Mouse (Mus musculus): ENCODE data around the gene Flywch1. TPM values are rescaled to one million over a fixed set of nuclear protein-coding genes. Genes with fewer than 3 reads are reported as not detected.

Gene Flywch1
- polyA plus RNA-seq (2016; fragmentation: Nextera tagmentation; extraction: Ambion mirVana) = 168 and 178 TPM in 2 replicates

- DNase-seq (ENCODE audit: low spot score) = peak; percentile 99
- Histone ChIP-seq H3K4me3 (peak within 1 kb of the TSS; percentile 90), H3K9me3 (no peaks in the 10 kb centered on the region), H3K27me3 (replicated peaks; ENCODE audit: low read depth, poor library complexity, severe bottlenecking) (no peaks in the 10 kb centered on the region), H3K27ac (replicated peaks) (peak within 1 kb of the TSS; percentile 98), H3K4me1 (peaks cover 24% of the 10 kb centered on the region), H3K36me3 (replicated peaks) (peaks cover 32% of the 10 kb centered on the region)
- 4% methylated on average over 58 of the region's 58 CpGs for WGBS
Measured at GRCm38 (mm10) chr17:23771284-23772218, at the start of gene Flywch1. Gene Flywch1, minus strand, starts transcription at chr17:23771602.

GRCm38 (mm10) chr17:23820731-23821130 lies 49.3 kb upstream of the Flywch1 start:
- H3K4me3 ChIP-seq = no peak overlapping the region
- DNase-seq (ENCODE audit: low spot score) = no peak
- WGBS = 94% methylated on average over 5 of the region's 5 CpGs
- peaks cover 37% of the 10 kb centered on the region for H3K9me3 ChIP-seq
- H3K4me1 ChIP-seq = 0 out of 2 replicates have a peak, but pooled peaks cover 5% of the 10 kb centered on the region
- no peaks in the 10 kb centered on the region for H3K27me3 ChIP-seq (replicated peaks; ENCODE audit: low read depth, poor library complexity, severe bottlenecking)
- no peak overlapping the region for H3K27ac ChIP-seq (replicated peaks)
- H3K36me3 ChIP-seq (replicated peaks) = peaks cover 100% of the 10 kb centered on the region

GRCm38 (mm10) chr17:23819235-23819634 lies 47.8 kb upstream of the Flywch1 start:
- no peaks in the 10 kb centered on the region for H3K27me3 ChIP-seq (replicated peaks; ENCODE audit: low read depth, poor library complexity, severe bottlenecking)
- H3K36me3 ChIP-seq (replicated peaks) = peaks cover 100% of the 10 kb centered on the region
- H3K9me3 ChIP-seq = peaks cover 46% of the 10 kb centered on the region
- H3K4me3 ChIP-seq = no peak overlapping the region
- H3K27ac ChIP-seq (replicated peaks) = no peak overlapping the region
- no peak for DNase-seq (ENCODE audit: low spot score)
- no peaks in the 10 kb centered on the region for H3K4me1 ChIP-seq
- 97% methylated on average over 25 of the region's 25 CpGs for WGBS

- DNase-seq (ENCODE audit: low spot score) = no peak
- Histone ChIP-seq H3K27ac (replicated peaks) (no peak overlapping the region), H3K36me3 (replicated peaks) (peaks cover 100% of the 10 kb centered on the region), H3K27me3 (replicated peaks; ENCODE audit: low read depth, poor library complexity, severe bottlenecking) (no peaks in the 10 kb centered on the region), H3K9me3 (peaks cover 46% of the 10 kb centered on the region), H3K4me1 (no peaks in the 10 kb centered on the region), H3K4me3 (no peak overlapping the region)
- 98% methylated on average over 8 of the region's 8 CpGs for WGBS
Measured at GRCm38 (mm10) chr17:23818579-23818978, 47.2 kb upstream of the Flywch1 start.

- no peak for DNase-seq (ENCODE audit: low spot score)
Measured at GRCm38 (mm10) chr17:23815641-23816040, 44.2 kb upstream of the Flywch1 start.

GRCm38 (mm10) chr17:23807918-23808317 lies 36.5 kb upstream of the Flywch1 start:
- Histone ChIP-seq H3K27ac (replicated peaks) (no peak overlapping the region), H3K9me3 (no peaks in the 10 kb centered on the region), H3K4me3 (no peak overlapping the region), H3K27me3 (replicated peaks; ENCODE audit: low read depth, poor library complexity, severe bottlenecking) (no peaks in the 10 kb centered on the region), H3K4me1 (peaks cover 28% of the 10 kb centered on the region), H3K36me3 (replicated peaks) (peaks cover 76% of the 10 kb centered on the region)
- no peak for DNase-seq (ENCODE audit: low spot score)
- WGBS = 88% methylated on average over 3 of the region's 3 CpGs

More at GRCm38 (mm10) chr17:23815641-23816040, 44.2 kb upstream of the Flywch1 start:
- Histone ChIP-seq H3K27ac (replicated peaks) (no peak overlapping the region), H3K4me1 (no peaks in the 10 kb centered on the region), H3K36me3 (replicated peaks) (peaks cover 100% of the 10 kb centered on the region), H3K9me3 (peaks cover 46% of the 10 kb centered on the region), H3K27me3 (replicated peaks; ENCODE audit: low read depth, poor library complexity, severe bottlenecking) (no peaks in the 10 kb centered on the region), H3K4me3 (no peak overlapping the region)
- 98% methylated on average over 16 of the region's 16 CpGs for WGBS

GRCm38 (mm10) chr17:23806867-23807266 lies 35.5 kb upstream of the Flywch1 start:
- Histone ChIP-seq H3K4me3 (peak overlapping the region; percentile 81; the same call in 1 of the 2 replicates), H3K27ac (replicated peaks) (no peak overlapping the region), H3K4me1 (peaks cover 33% of the 10 kb centered on the region), H3K9me3 (no peaks in the 10 kb centered on the region), H3K27me3 (replicated peaks; ENCODE audit: low read depth, poor library complexity, severe bottlenecking) (no peaks in the 10 kb centered on the region), H3K36me3 (replicated peaks) (peaks cover 66% of the 10 kb centered on the region)
- 85% methylated on average over 25 of the region's 25 CpGs for WGBS
- peak; percentile 29 for DNase-seq (ENCODE audit: low spot score)

GRCm38 (mm10) chr17:23804426-23805085 lies 33.2 kb upstream of the Flywch1 start:
- Histone ChIP-seq H3K9me3 (peaks cover 3% of the 10 kb centered on the region; the same call in 1 of the 2 replicates), H3K4me3 (peak overlapping the region; percentile 81), H3K4me1 (peaks cover 33% of the 10 kb centered on the region), H3K27ac (replicated peaks) (peak overlapping the region; percentile 99), H3K27me3 (replicated peaks; ENCODE audit: low read depth, poor library complexity, severe bottlenecking) (no peaks in the 10 kb centered on the region), H3K36me3 (replicated peaks) (peaks cover 43% of the 10 kb centered on the region)
- no peak for DNase-seq (ENCODE audit: low spot score)
- WGBS = 9% methylated on average over 8 of the region's 8 CpGs

- no peaks in the 10 kb centered on the region for H3K27me3 ChIP-seq (replicated peaks; ENCODE audit: low read depth, poor library complexity, severe bottlenecking)
- peak; percentile 92 for DNase-seq (ENCODE audit: low spot score)
- H3K9me3 ChIP-seq = peaks cover 3% of the 10 kb centered on the region; the same call in 1 of the 2 replicates
- peaks cover 32% of the 10 kb centered on the region for H3K36me3 ChIP-seq (replicated peaks)
- peak overlapping the region; percentile 99 for H3K27ac ChIP-seq (replicated peaks)
- WGBS = under 1% methylated on average over 83 of the region's 83 CpGs
- peak overlapping the region; percentile 81 for H3K4me3 ChIP-seq
- peaks cover 33% of the 10 kb centered on the region for H3K4me1 ChIP-seq
Measured at GRCm38 (mm10) chr17:23803366-23804041, 32.1 kb upstream of the Flywch1 start.

- H3K4me3 ChIP-seq = peak overlapping the region; percentile 81
- H3K27me3 ChIP-seq (replicated peaks; ENCODE audit: low read depth, poor library complexity, severe bottlenecking) = no peaks in the 10 kb centered on the region
- peaks cover 3% of the 10 kb centered on the region; the same call in 1 of the 2 replicates for H3K9me3 ChIP-seq
- DNase-seq (ENCODE audit: low spot score) = peak; percentile 98
- under 1% methylated on average over 60 of the region's 60 CpGs for WGBS
- H3K27ac ChIP-seq (replicated peaks) = peak overlapping the region; percentile 99
- peaks cover 27% of the 10 kb centered on the region for H3K36me3 ChIP-seq (replicated peaks)
- H3K4me1 ChIP-seq = peaks cover 34% of the 10 kb centered on the region
Measured at GRCm38 (mm10) chr17:23802746-23803365, 31.5 kb upstream of the Flywch1 start.

GRCm38 (mm10) chr17:23801627-23802026 lies 30.2 kb upstream of the Flywch1 start:
- WGBS = 86% methylated on average over 10 of the region's 10 CpGs
- peaks cover 18% of the 10 kb centered on the region for H3K36me3 ChIP-seq (replicated peaks)
- H3K4me3 ChIP-seq = no peak overlapping the region
- DNase-seq (ENCODE audit: low spot score) = no peak
- peak overlapping the region; percentile 20; the same call in 1 of the 2 replicates for H3K27ac ChIP-seq (replicated peaks)
- peaks cover 35% of the 10 kb centered on the region for H3K4me1 ChIP-seq
- H3K9me3 ChIP-seq = peaks cover 3% of the 10 kb centered on the region; the same call in 1 of the 2 replicates
- H3K27me3 ChIP-seq (replicated peaks; ENCODE audit: low read depth, poor library complexity, severe bottlenecking) = no peaks in the 10 kb centered on the region

All from embryonic facial prominence, embryonic 10.5 days (tissue).